Mouse (Mus musculus): ENCODE results near the gene Stt3b. TPM values are rescaled to one million over a fixed set of nuclear protein-coding genes. Genes with fewer than 3 reads are reported as not detected.

The Stt3b gene
- polyA plus RNA-seq, 1 experiment from 2014 or later = 72.0 TPM

DNA sequence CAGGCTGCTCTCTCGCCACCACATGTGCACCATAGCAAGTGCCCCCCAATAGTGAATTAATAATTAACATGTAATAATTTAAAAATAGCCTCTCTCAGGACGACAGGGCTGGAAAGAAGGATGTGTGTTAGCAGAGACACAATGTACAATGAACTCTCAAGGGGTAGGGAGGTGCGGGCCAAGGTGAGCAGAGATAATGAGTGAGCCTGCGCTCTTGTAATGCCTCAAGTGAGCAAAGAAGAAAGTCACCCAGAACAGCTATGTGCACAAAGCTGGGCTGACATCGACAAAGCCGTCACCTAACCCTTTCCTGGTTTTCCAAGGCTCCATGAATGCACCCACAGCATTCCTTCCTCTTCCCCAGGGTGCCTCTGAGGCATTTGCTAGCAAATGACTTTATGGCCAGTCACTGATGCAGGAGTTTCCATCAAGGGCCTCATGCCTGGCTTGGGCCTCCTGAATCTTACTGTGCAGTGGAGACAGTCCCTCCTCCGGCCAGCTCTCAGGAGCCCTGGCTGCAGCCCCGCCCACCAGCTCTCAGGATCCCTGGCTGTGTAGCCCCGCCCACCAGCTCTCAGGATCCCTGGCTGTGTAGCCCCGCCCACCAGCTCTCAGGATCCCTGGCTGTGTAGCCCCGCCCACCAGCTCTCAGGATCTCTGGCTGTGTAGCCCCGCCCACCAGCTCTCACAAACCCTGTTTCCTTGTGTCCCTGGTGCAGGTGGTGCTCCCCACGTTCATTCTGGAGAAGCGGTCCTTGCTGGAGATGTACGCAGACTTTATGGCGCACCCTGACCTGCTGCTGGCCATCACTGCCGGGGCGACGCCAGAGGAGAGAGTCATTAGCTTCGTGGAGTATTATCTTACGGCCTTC is 94.2 kb downstream of the Stt3b start:
- Histone ChIP-seq H3K4me1 (replicated peaks; ENCODE audit: insufficient read depth, low read length) (peaks cover 15% of the 10 kb centered on the region), H3K27me3 (ENCODE audit: insufficient read depth, low read length) (no peaks in the 10 kb centered on the region), H3K4me2 (ENCODE audit: low read length) (peak overlapping the region; percentile 22; the same call in 1 of the 2 replicates), H3K9me3 (replicated peaks; ENCODE audit: low read length) (no peaks in the 10 kb centered on the region), H3K27ac (peak overlapping the region; percentile 57; the same call in 1 of the 2 replicates), H3K9ac (ENCODE audit: low read depth, low read length) (no peak overlapping the region), H3K4me3 (replicated peaks; ENCODE audit: low read depth, low read length) (no peak overlapping the region), H3K36me3 (ENCODE audit: insufficient read depth, low read length) (no peaks in the 10 kb centered on the region)
- no peak for TF ChIP-seq CTCF (IDR thresholded peaks at IDR 0.05; ENCODE audit: low read depth)
- peak; percentile 50 for ATAC-seq (replicated peaks; ENCODE audit: low FRiP score, low read depth)
- WGBS = 28% methylated on average over 20 of the region's 21 CpGs
- DNase-seq (ENCODE audit: low spot score) = peak; percentile 69

DNA sequence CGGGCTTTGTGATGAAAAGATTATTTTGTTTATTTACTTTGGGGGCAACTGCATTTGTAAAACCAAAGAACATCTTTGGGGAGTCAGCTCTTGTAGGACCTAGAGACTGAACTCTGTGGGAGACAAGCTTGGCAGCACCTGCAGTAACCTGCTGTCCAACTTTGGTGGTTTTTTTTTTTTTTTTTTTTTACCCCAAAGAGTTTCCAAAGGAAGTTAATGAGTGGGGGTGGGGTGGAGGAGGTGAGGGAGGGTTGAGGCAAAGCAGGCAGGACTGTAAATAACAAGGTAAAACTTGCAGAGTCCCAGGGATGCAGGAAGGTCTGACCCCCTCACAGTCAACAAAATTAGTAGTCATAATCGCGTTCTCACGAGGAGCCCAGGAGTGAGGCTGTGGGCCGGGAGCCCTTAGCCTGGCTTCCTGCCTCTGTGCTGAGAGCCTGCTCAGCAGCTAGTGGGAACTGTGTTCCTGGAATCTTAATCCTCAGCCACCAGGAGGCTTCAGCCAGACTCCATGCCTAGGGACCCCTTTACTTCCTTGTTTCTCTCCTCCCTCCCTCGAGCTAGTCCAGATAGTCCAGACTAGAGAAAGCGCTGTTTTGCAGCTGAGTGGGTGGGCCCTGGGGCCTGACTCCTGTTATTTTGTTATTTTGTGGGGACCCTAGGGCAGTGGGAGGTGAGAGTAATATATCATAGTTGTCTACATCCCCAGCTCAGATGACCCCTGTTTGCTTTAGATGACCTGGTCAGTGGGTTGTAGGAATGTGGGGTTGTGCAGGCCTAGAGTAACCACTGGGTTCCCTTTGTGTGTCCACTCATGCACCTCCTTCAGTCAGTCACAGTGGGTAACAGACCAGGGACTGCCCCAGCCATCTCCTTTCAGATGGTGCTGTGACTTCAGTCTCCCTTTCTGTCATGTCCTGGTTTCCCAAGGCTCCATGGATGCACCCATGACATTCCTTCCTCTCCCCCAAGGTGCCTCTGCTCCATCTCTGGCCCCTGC is 95.3 kb downstream of the Stt3b start:
- Histone ChIP-seq H3K4me1 (replicated peaks; ENCODE audit: insufficient read depth, low read length) (peaks cover 15% of the 10 kb centered on the region), H3K9ac (ENCODE audit: low read depth, low read length) (no peak overlapping the region), H3K4me2 (ENCODE audit: low read length) (0 out of 2 replicates have a peak overlapping the region, but pooled peaks have one; percentile 13), H3K27ac (peak overlapping the region; percentile 57; the same call in 1 of the 2 replicates), H3K36me3 (ENCODE audit: insufficient read depth, low read length) (no peaks in the 10 kb centered on the region), H3K9me3 (replicated peaks; ENCODE audit: low read length) (no peaks in the 10 kb centered on the region), H3K27me3 (ENCODE audit: insufficient read depth, low read length) (no peaks in the 10 kb centered on the region), H3K4me3 (replicated peaks; ENCODE audit: low read depth, low read length) (no peak overlapping the region)
- TF ChIP-seq CTCF (IDR thresholded peaks at IDR 0.05; ENCODE audit: low read depth) = peak; percentile 53
- DNase-seq (ENCODE audit: low spot score) (peak; percentile 79), ATAC-seq (replicated peaks; ENCODE audit: low FRiP score, low read depth) (peak; percentile 63)
- WGBS = 7% methylated on average over 7 of the region's 7 CpGs

DNA sequence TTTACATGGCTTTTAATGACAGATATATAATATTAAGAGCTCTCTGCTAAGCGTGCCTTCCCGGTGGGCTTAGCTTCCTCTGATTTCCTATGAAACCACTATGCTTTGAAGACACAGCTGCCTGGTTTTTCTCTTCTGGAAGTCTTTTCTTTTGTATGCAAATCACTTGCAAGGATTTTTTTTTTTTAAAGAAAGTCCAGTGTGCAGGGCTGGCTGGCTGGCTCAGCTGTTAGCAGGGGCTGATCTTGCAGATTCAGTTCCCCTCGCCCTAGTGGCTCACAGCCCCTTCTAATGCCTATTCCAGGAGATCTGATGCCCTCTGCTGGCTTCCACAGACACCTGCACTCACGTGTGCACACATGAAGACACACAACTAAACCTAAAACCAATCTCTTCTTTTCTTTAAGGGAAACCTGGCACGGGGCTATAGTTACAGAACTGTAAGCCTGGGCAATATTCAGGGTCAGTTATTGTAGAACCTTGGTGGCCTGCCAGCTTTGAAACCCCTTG is 96.4 kb downstream of the Stt3b start:
- no peak overlapping the region for H3K9ac ChIP-seq (ENCODE audit: low read depth, low read length)
- no peaks in the 10 kb centered on the region for H3K36me3 ChIP-seq (ENCODE audit: insufficient read depth, low read length)
- peaks cover 15% of the 10 kb centered on the region for H3K4me1 ChIP-seq (replicated peaks; ENCODE audit: insufficient read depth, low read length)
- no peaks in the 10 kb centered on the region for H3K27me3 ChIP-seq (ENCODE audit: insufficient read depth, low read length)
- 89% methylated on average over 5 of the region's 5 CpGs for WGBS
- TF ChIP-seq CTCF (IDR thresholded peaks at IDR 0.05; ENCODE audit: low read depth) = 0 out of 2 replicates have a peak, but pooled peaks have one; percentile 19
- no peak overlapping the region for H3K4me3 ChIP-seq (replicated peaks; ENCODE audit: low read depth, low read length)
- DNase-seq (ENCODE audit: low spot score) (no peak), ATAC-seq (replicated peaks; ENCODE audit: low FRiP score, low read depth) (no peak)
- H3K27ac ChIP-seq = no peak overlapping the region
- H3K9me3 ChIP-seq (replicated peaks; ENCODE audit: low read length) = no peaks in the 10 kb centered on the region
- no peak overlapping the region for H3K4me2 ChIP-seq (ENCODE audit: low read length)

DNA sequence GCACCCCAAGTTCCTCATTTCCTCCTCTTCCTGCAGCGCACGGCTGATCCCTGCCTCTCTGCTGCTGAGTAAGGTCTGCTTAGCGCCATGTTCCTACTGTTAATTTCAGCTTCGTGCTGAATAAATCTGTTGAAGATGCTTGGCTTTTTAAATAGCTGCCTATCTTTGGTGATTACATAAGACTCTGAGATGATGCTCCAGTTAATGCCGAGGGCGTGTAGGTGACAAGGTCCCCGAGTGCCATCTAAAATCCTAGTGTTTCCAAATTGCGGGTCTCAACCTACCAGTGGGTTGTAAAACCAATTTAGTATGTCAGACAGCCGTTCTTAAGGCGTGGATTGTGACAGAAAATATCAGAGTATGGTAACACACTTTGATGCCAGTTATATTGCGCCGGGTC is 99.7 kb downstream of the Stt3b start:
- Histone ChIP-seq H3K27ac (no peak overlapping the region), H3K9me3 (replicated peaks; ENCODE audit: low read length) (no peaks in the 10 kb centered on the region), H3K27me3 (ENCODE audit: insufficient read depth, low read length) (no peaks in the 10 kb centered on the region), H3K36me3 (ENCODE audit: insufficient read depth, low read length) (no peaks in the 10 kb centered on the region), H3K4me3 (replicated peaks; ENCODE audit: low read depth, low read length) (no peak overlapping the region), H3K4me1 (replicated peaks; ENCODE audit: insufficient read depth, low read length) (peaks cover 12% of the 10 kb centered on the region), H3K4me2 (ENCODE audit: low read length) (no peak overlapping the region), H3K9ac (ENCODE audit: low read depth, low read length) (no peak overlapping the region)
- 83% methylated on average over 12 of the region's 12 CpGs for WGBS
- ATAC-seq (replicated peaks; ENCODE audit: low FRiP score, low read depth) = no peak
- TF ChIP-seq CTCF (IDR thresholded peaks at IDR 0.05; ENCODE audit: low read depth) = no peak
- DNase-seq (ENCODE audit: low spot score) = no peak

DNA sequence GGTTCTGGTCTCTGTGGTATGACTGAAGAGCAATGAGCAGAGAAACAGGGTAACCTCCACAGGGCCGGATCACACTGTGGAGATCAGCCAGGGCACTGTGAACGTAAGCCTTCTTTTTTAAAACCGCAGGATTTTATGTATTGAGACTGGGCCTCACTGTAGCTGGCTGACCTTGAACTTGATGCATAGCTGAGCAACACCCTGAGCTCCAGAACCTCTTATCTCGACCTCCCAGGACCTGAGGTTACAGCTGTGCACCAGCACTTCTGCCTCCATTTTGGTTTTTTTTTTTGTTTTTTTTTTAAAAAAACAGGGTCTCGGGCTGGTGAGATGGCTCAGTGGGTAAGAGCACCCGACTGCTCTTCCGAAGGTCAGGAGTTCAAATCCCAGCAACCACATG is 100.5 kb downstream of the Stt3b start:
- 87% methylated on average over 7 of the region's 7 CpGs for WGBS

DNA sequence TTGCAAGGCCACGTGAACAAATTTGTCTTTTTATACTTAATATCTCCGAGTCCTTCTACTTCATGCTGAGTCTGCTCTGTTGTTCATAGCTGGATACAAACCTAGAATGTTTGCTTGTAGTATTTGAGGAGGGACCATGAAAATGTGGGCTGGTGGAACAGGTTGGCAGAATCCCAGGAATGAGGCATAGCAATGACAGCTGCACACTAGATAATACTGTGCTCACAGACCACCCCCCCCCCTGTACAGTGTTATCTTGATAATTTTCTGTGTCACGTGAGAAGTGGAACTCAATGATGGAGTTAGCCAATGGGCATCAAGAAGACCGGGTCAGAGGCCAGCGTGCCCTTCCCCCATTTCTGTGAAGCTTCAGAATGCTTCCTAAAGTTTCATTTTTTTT is 104.0 kb downstream of the Stt3b start:
- Histone ChIP-seq H3K4me1 (replicated peaks; ENCODE audit: insufficient read depth, low read length) (no peaks in the 10 kb centered on the region; the same call in 1 of the 2 replicates), H3K36me3 (ENCODE audit: insufficient read depth, low read length) (no peaks in the 10 kb centered on the region), H3K27ac (no peak overlapping the region), H3K27me3 (ENCODE audit: insufficient read depth, low read length) (no peaks in the 10 kb centered on the region), H3K4me3 (replicated peaks; ENCODE audit: low read depth, low read length) (no peak overlapping the region), H3K9me3 (replicated peaks; ENCODE audit: low read length) (no peaks in the 10 kb centered on the region), H3K4me2 (ENCODE audit: low read length) (no peak overlapping the region), H3K9ac (ENCODE audit: low read depth, low read length) (no peak overlapping the region)
- WGBS = 72% methylated on average over 5 of the region's 5 CpGs
- DNase-seq (ENCODE audit: low spot score) (no peak), ATAC-seq (replicated peaks; ENCODE audit: low FRiP score, low read depth) (no peak)
- TF ChIP-seq CTCF (IDR thresholded peaks at IDR 0.05; ENCODE audit: low read depth) = no peak

More for the DNA sequence above, 100.5 kb downstream of the Stt3b start:
- no peak for TF ChIP-seq CTCF (IDR thresholded peaks at IDR 0.05; ENCODE audit: low read depth)
- Histone ChIP-seq H3K4me3 (replicated peaks; ENCODE audit: low read depth, low read length) (no peak overlapping the region), H3K4me2 (ENCODE audit: low read length) (no peak overlapping the region), H3K36me3 (ENCODE audit: insufficient read depth, low read length) (no peaks in the 10 kb centered on the region), H3K9ac (ENCODE audit: low read depth, low read length) (no peak overlapping the region), H3K27ac (no peak overlapping the region), H3K9me3 (replicated peaks; ENCODE audit: low read length) (no peaks in the 10 kb centered on the region), H3K4me1 (replicated peaks; ENCODE audit: insufficient read depth, low read length) (peaks cover 5% of the 10 kb centered on the region), H3K27me3 (ENCODE audit: insufficient read depth, low read length) (no peaks in the 10 kb centered on the region)
- ATAC-seq (replicated peaks; ENCODE audit: low FRiP score, low read depth) (no peak), DNase-seq (ENCODE audit: low spot score) (no peak)
